Mouse (Mus musculus) ES-E14 (cell line): ENCODE results near the gene Pde4dip. TPM values are rescaled to one million over a fixed set of nuclear protein-coding genes. Genes with fewer than 3 reads are reported as not detected.
A peak's percentile ranks its signal among the peaks of the same experiment; 100 is the strongest.

Experiments used
- DNase-seq: peaks from one replicate; pipeline ENCODE4 v3.0.0-alpha.2; 2013; ENCODE audit warnings: low read depth, low spot score
- H3K27ac ChIP-seq: 2 replicates; pipeline ENCODE4 v1.5.1; 2012; ENCODE audit warnings: low read depth, mild to moderate bottlenecking, low read length, moderate library complexity, mixed read lengths; ENCODE audit not compliant: poor library complexity, insufficient read depth, severe bottlenecking
- H3K36me3 ChIP-seq: 2 replicates; pipeline ENCODE4 v1.6.1; 2012; ENCODE audit warnings: mild to moderate bottlenecking, low read length, moderate library complexity, mixed read lengths; ENCODE audit not compliant: control insufficient read depth, poor library complexity, insufficient read depth, severe bottlenecking
- H3K4me1 ChIP-seq, 2 experiments: fragments of 150-350 bp in 1 of 2; sonication (generic) in 1 of 2; 2 replicates each; pipeline ENCODE4 v1.6.1; 2012; ENCODE audit warnings: low read length in 2 of 2, mild to moderate bottlenecking in 1 of 2, mixed read lengths in 1 of 2; ENCODE audit not compliant: control insufficient read depth in 2 of 2, insufficient read depth in 2 of 2, poor library complexity in 1 of 2
- H3K4me3 ChIP-seq, 2 experiments: fragments of 150-350 bp in 1 of 2; sonication (generic) in 1 of 2; 2 replicates each; pipeline ENCODE4 v1.5.1; 2012; ENCODE audit warnings: low read length in 2 of 2, low read depth in 1 of 2, mild to moderate bottlenecking in 1 of 2, mixed read lengths in 1 of 2; ENCODE audit not compliant: insufficient read depth in 1 of 2, poor library complexity in 1 of 2, severe bottlenecking in 1 of 2
- H3K9ac ChIP-seq: 2 replicates; pipeline ENCODE4 v1.6.1; 2012; ENCODE audit warnings: low read depth, mild to moderate bottlenecking, low read length, mixed read lengths; ENCODE audit not compliant: poor library complexity, insufficient read depth, severe bottlenecking
- H3K9me3 ChIP-seq: fragments of 150-350 bp; sonication (generic); 2 replicates; pipeline ENCODE4 v1.6.1; 2012; ENCODE audit warnings: low read depth, mild to moderate bottlenecking, low read length; ENCODE audit not compliant: control insufficient read depth, insufficient read depth
- CHD2 ChIP-seq: IDR thresholded peaks from 2 replicates; pipeline ENCODE4 v1.6.1; 2014; ENCODE audit warnings: mild to moderate bottlenecking, low read depth, low read length, inconsistent platforms
- HCFC1 ChIP-seq: IDR thresholded peaks from 2 replicates; pipeline ENCODE4 v1.6.1; 2012; ENCODE audit warnings: low read length, inconsistent platforms, borderline replicate concordance; ENCODE audit not compliant: insufficient read depth
- MAFK ChIP-seq: IDR thresholded peaks from 2 replicates; pipeline ENCODE4 v1.6.1; 2014; ENCODE audit warnings: mild to moderate bottlenecking, low read depth, low read length, inconsistent platforms; ENCODE audit not compliant: insufficient read depth
- ZC3H11A ChIP-seq: IDR thresholded peaks from 2 replicates; pipeline ENCODE4 v1.6.1; 2012; ENCODE audit warnings: low read depth, mild to moderate bottlenecking, inconsistent platforms, low read length, borderline replicate concordance
- ZNF384 ChIP-seq: IDR thresholded peaks from 2 replicates; pipeline ENCODE4 v1.6.1; 2012; ENCODE audit warnings: low read depth, low read length, inconsistent platforms
- in situ Hi-C, 2 experiments: fragments of 600-800 bp; cut with MboI; formaldehyde crosslinking; loops; one replicate each; pipeline ENCODE4 v1.15.1; 2025; ENCODE audit warnings: low sequenced_read_pairs in 2 of 2, inconsistent platforms in 1 of 2; ENCODE audit not compliant: unreplicated experiment in 2 of 2
- total RNA-seq: library from RNA; depleted of rRNA; stranded (reverse); fragments of 300-350 nt; gene quantifications from 2 replicates; pipeline ENCODE4 v1.2.3, GENCODE M21; 2012

Gene Pde4dip
- total RNA-seq, 1 experiment = 12.0 TPM

DNA sequence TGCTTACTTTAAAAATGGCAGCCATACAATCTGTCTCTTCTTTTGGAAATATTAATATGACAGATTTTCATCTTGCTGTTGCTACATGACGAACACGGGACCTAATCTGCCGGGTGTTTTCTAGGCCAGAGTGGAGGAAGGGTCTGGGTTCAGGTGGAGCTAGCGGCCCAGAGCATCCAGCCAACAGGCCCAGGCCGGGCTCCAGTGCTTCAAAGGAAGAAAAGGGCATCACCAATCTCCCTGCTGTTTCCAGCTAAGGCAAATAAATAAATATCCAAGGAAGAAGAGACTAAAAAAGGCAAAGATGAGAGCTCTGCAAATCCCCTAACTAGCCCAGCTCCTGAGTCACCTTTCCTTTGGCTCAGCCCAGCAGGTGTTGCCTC lies 731 bp downstream of the Pde4dip start:
- Histone ChIP-seq H3K4me1 (peaks cover 0 to 2% of the 10 kb centered on the region in 2 experiments; a peak in 1 of 4 replicates), H3K9ac (no peak overlapping the region), H3K27ac (no peak overlapping the region), H3K4me3 (peak overlapping the region in 1 of 2 experiments; percentile 47; a peak in 3 of 4 replicates), H3K9me3 (no peaks in the 10 kb centered on the region), H3K36me3 (no peaks in the 10 kb centered on the region)
- TF ChIP-seq ZC3H11A (no peak), ZNF384 (no peak), CHD2 (no peak), HCFC1 (no peak)
- no peak for DNase-seq
- in situ Hi-C loops = loop anchor here in 1 of 2 experiments (10.0 kb wide), 1 partner anchor 203 kb away; no protein-coding TSS in a partner anchor

DNA sequence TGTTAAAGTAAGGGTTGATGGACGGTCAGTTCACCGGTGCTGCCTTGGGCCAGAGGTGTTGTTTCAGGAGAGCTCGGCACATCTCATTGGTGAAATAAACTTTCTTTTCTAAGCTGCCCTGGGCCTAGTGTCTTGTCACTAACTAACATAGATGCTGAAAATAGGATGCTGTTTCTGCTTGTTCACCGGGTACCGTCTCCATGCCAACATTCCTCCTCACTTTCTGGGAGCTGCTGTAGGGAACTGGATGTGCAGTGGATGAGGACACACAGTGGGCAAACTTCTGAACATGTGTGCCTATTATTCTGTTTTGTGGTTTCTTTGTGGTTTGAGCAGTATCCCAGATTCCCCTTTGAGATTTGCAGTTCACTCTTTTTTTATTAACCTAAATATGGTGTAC lies 6.9 kb downstream of the Pde4dip start:
- no peak overlapping the region for H3K9ac ChIP-seq
- no peak overlapping the region for H3K27ac ChIP-seq
- DNase-seq = no peak
- no peaks in the 10 kb centered on the region for H3K9me3 ChIP-seq
- peaks cover 0 to 5% of the 10 kb centered on the region in 2 experiments; a peak in 2 of 4 replicates for H3K4me1 ChIP-seq
- TF ChIP-seq CHD2 (no peak), ZC3H11A (no peak), HCFC1 (no peak), ZNF384 (no peak)
- H3K36me3 ChIP-seq = no peaks in the 10 kb centered on the region
- in situ Hi-C loops = loop anchor here in 1 of 2 experiments (10.0 kb wide), 1 partner anchor 197 kb away; no protein-coding TSS in a partner anchor
- no peak overlapping the region for H3K4me3 ChIP-seq

DNA sequence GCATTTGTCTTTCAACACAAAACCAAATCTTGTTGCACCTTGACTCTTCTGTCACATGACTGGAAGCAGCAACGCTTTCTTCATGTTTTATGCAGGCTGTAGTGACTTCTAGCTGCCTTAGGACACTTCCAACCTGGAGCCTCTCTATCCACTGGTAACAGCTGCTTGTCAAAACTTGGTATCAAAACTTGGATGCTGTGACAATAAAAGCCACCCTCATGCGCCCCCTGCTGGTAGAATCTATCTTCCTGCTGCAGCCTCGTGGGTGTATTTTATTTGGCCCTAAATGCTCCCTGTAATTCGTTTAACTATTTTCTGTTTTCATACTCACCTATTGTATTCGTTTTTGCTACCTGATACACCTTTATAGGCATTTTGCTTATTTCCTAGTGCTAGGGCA lies 9.3 kb downstream of the Pde4dip start:
- in situ Hi-C loops = no loop called here
- TF ChIP-seq HCFC1 = no peak
- TF ChIP-seq ZC3H11A = peak; percentile 72
- TF ChIP-seq MAFK = no peak
- Histone ChIP-seq H3K9ac (no peak overlapping the region), H3K4me1 (peaks cover 0 to 11% of the 10 kb centered on the region in 2 experiments; a peak in 3 of 4 replicates), H3K36me3 (no peaks in the 10 kb centered on the region), H3K9me3 (no peaks in the 10 kb centered on the region), H3K27ac (no peak overlapping the region), H3K4me3 (no peak overlapping the region)
- peak; percentile 65 for DNase-seq

DNA sequence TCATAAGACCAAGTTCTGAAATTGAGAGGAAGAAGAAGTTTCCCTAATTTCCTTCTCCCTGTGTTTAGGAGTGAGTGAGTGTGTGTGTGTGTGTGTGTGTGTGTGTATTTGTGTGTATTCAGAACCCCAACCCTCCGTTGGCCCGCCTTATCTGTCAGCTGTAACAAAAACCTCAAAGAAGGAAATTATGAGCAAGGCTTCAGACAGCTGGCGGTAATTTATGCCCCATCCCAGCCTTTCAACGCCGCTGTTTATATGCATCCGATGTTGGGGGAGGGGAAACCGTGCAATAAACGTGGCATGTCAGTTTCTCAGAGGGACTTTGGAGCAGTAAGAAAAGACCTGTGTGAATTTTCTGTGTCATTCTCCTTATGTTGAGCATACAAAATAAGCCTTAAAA lies 12.2 kb downstream of the Pde4dip start:
- no peak overlapping the region for H3K9ac ChIP-seq
- DNase-seq = no peak
- H3K9me3 ChIP-seq = no peaks in the 10 kb centered on the region
- H3K4me1 ChIP-seq = peaks cover 0 to 11% of the 10 kb centered on the region in 2 experiments; a peak in 3 of 4 replicates
- in situ Hi-C loops = no loop called here
- H3K4me3 ChIP-seq = no peak overlapping the region
- no peak overlapping the region for H3K27ac ChIP-seq
- H3K36me3 ChIP-seq = no peaks in the 10 kb centered on the region
- TF ChIP-seq HCFC1 = no peak
- no peak for TF ChIP-seq MAFK
- TF ChIP-seq ZNF384 = no peak
- no peak for TF ChIP-seq ZC3H11A
- no peak for TF ChIP-seq CHD2

DNA sequence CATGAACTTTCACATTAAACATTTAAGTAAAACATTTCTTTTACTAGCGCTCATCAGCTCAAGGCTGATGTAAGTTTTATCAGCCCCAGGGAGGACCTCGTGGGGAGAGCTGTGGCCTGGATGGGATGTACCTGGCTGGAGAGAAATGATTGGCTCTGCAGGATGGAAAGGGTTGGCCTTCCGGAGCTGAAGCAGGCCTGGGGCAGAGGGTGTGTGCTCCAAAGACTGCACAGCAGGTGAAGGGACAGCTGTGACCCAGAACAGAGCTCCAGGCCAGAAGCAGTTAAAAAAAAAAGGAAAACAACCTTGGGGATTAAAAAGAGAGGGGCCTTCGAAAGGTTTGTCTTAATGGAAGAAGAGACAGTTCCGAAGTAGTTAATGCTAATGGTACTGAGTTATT lies 13.7 kb downstream of the Pde4dip start:
- Histone ChIP-seq H3K4me1 (peaks cover 0 to 11% of the 10 kb centered on the region in 2 experiments; a peak in 3 of 4 replicates), H3K27ac (no peak overlapping the region; the same call in 1 of the 2 replicates), H3K9me3 (no peaks in the 10 kb centered on the region), H3K4me3 (peak overlapping the region in 1 of 2 experiments; percentile 11; a peak in 1 of 4 replicates), H3K9ac (no peak overlapping the region), H3K36me3 (no peaks in the 10 kb centered on the region)
- in situ Hi-C loops = no loop called here
- TF ChIP-seq MAFK (no peak), ZNF384 (0 out of 2 replicates have a peak, but pooled peaks have one; percentile 17)
- peak; percentile 60 for DNase-seq
